Mouse (Mus musculus) intestine, embryonic 15.5 days (tissue): ENCODE data around the gene Tspan17. TPM values are rescaled to one million over a fixed set of nuclear protein-coding genes. Genes with fewer than 3 reads are reported as not detected.

ENCODE experiments used
- polyA plus RNA-seq: library from polyadenylated mRNA; unstranded; fragments of >200 nt; fragmentation: Nextera tagmentation; extraction: Ambion mirVana; gene quantifications from 2 replicates; pipeline ENCODE4 v1.2.1, GENCODE M21; 2015

The Tspan17 gene
- polyA plus RNA-seq, 1 experiment from 2014 or later: 13.9 TPM

Other genes with a start within 250 kb of the Tspan17 start
- gene 4833439L19Rik, start 223.9 kb upstream of the Tspan17 start, polyA plus RNA-seq: 107 and 110 TPM in 2 replicates
- gene Arl10, start 214.4 kb upstream of the Tspan17 start, polyA plus RNA-seq: 21.7 and 25.2 TPM in 2 replicates
- gene Nop16, start 199.3 kb upstream of the Tspan17 start, polyA plus RNA-seq: 86.1 and 93.9 TPM in 2 replicates
- 233 and 239 TPM in 2 replicates for gene Higd2a, start 199.2 kb upstream of the Tspan17 start, polyA plus RNA-seq
- gene Cltb, start 178.0 kb upstream of the Tspan17 start, polyA plus RNA-seq: 76.9 and 78.6 TPM in 2 replicates
- gene Faf2, start 167.6 kb upstream of the Tspan17 start, polyA plus RNA-seq: 67.5 and 68.5 TPM in 2 replicates
- 77.9 and 78.3 TPM in 2 replicates for gene Rnf44, start 95.5 kb upstream of the Tspan17 start, polyA plus RNA-seq
- gene Cdhr2, start 87.9 kb upstream of the Tspan17 start, polyA plus RNA-seq: 32.2 and 37.2 TPM in 2 replicates
- 0.53 and 0.82 TPM in 2 replicates for gene Gprin1, start 39.5 kb upstream of the Tspan17 start, polyA plus RNA-seq
- 0.24 and 0.42 TPM in 2 replicates for gene Sncb, start 22.8 kb upstream of the Tspan17 start, polyA plus RNA-seq
- gene Eif4e1b, start 5.4 kb upstream of the Tspan17 start, polyA plus RNA-seq: not detected in 2 replicates
- 2.3 and 2.4 TPM in 2 replicates for gene Unc5a, start 160.0 kb downstream of the Tspan17 start, polyA plus RNA-seq
- gene Hk3, start 232.0 kb downstream of the Tspan17 start, polyA plus RNA-seq: 1.2 TPM in 2 replicates